Mouse (Mus musculus) embryo, embryonic 10.5 days (tissue): Measurements from ENCODE around the gene Ensa.

ENCODE experiments used
- DNase-seq: peaks from one replicate; pipeline ENCODE4 v3.0.0-alpha.2; 2015; ENCODE audit warnings: low spot score

Gene Ensa

DNA sequence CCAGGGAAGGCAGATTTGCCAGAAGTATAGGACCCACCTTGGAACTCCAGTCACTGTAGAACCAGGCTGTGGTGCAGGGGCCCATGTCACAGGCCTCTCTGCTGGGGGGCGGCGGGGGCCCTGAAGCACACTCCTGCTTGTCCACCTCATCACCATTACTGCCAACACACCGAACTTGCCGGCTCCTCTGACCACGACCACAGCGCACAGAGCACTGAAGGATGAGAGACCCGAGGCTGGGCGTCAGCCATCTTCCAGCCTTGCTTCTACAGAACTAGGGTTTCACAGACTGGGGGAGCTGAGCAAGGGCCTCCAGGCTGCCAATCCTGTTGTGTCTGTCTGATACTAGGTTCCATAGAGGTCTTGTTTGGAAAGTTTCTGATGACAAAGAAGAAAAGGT is 54.8 kb downstream of the Ensa start:
- no peak for DNase-seq

DNA sequence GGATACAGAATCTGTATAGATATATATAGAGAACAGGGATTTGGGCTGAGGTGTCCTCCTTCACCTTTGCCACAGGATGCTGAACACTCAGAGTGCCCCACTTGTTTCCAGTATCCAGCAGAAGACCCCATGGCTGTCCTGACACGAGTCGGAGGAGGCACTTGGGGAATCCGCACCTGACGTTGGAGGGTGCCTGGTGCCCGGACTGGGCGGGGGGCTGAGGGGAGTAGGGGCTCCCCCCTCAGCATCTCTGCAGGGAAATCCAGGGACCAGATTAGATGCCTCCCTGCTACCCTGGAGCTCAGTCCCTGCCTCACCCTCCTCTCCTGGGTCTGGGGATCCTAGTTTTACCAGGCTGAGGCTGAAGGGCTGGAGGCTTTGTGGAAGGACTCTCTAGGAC is 55.9 kb downstream of the Ensa start:
- DNase-seq, result no peak

DNA sequence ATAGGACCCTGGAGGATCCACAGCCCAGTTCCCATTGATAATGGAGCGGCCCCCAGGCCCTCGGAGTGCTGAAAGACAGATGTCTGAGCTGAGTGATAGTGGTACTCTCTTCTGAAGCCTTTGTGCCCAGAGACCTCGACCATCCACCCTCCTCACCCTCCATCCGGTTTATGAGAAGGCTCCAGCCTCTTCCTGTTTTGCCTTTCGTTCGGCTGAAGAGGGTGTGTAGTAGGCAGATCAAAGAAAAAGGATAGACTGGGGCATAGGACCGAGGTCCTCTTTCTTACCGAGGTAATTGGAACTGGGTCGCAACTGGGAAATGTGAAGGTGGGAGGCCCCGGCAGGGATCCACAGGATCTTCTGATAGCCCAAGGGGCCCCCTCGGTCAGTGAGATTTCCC is 56.6 kb downstream of the Ensa start:
- DNase-seq, result no peak
